Mouse (Mus musculus) heart, postnatal 25 days (tissue): ENCODE measurements at regions not wholly inside any gene's neighbourhood (a gene's known extent, or its start where the extent isn't known, plus 50 kb on each side); places are given as distances from the start of the nearest gene placed in this dataset.

ENCODE experiments used
- DNase-seq: peaks from one replicate; pipeline ENCODE4 v3.0.0; 2022; ENCODE audit warnings: low spot score
- intact Hi-C: fragments of 180-260 bp; cut with DNase I; formaldehyde crosslinking; loops from one replicate; pipeline ENCODE4 v1.15.1; 2025

GRCm38 (mm10) chr11:63543971-63544696, 378.0 kb downstream of the Hs3st3b1 start:
- DNase-seq = no peak
- intact Hi-C loops = no loop called here

GRCm38 (mm10) chr11:63545516-63545915, 376.6 kb downstream of the Hs3st3b1 start:
- intact Hi-C loops = no loop called here
- DNase-seq = no peak

- DNase-seq = no peak
- intact Hi-C loops = no loop called here
Observed at GRCm38 (mm10) chr11:63560466-63560865, 361.6 kb downstream of the Hs3st3b1 start.

- intact Hi-C loops = no loop called here
- DNase-seq = no peak
Observed at GRCm38 (mm10) chr11:63562696-63563095, 359.4 kb downstream of the Hs3st3b1 start.

GRCm38 (mm10) chr11:63565471-63566232, 356.4 kb downstream of the Hs3st3b1 start:
- intact Hi-C loops = no loop called here
- no peak for DNase-seq

GRCm38 (mm10) chr11:63569785-63570479, 352.2 kb downstream of the Hs3st3b1 start:
- no peak for DNase-seq
- intact Hi-C loops = no loop called here

GRCm38 (mm10) chr11:63570646-63571045, 351.4 kb downstream of the Hs3st3b1 start:
- DNase-seq = no peak
- intact Hi-C loops = no loop called here

GRCm38 (mm10) chr11:63573271-63573670, 348.8 kb downstream of the Hs3st3b1 start:
- intact Hi-C loops = no loop called here
- no peak for DNase-seq

- DNase-seq = no peak
- intact Hi-C loops = no loop called here
Observed at GRCm38 (mm10) chr11:63583321-63583720, 338.8 kb downstream of the Hs3st3b1 start.

GRCm38 (mm10) chr11:63585216-63585869, 336.7 kb downstream of the Hs3st3b1 start:
- intact Hi-C loops = no loop called here
- no peak for DNase-seq

GRCm38 (mm10) chr11:63620220-63620619, 301.9 kb downstream of the Hs3st3b1 start:
- no peak for DNase-seq
- intact Hi-C loops = no loop called here

- DNase-seq = no peak
- intact Hi-C loops = no loop called here
Observed at GRCm38 (mm10) chr11:63630336-63630735, 291.8 kb downstream of the Hs3st3b1 start.

- intact Hi-C loops = no loop called here
- DNase-seq = no peak
Observed at GRCm38 (mm10) chr11:63657057-63657456, 265.0 kb downstream of the Hs3st3b1 start.

GRCm38 (mm10) chr11:63665268-63665934, 256.7 kb downstream of the Hs3st3b1 start:
- intact Hi-C loops = no loop called here
- no peak for DNase-seq

- intact Hi-C loops = no loop called here
- DNase-seq = no peak
Observed at GRCm38 (mm10) chr11:63670477-63670876, 251.6 kb downstream of the Hs3st3b1 start.

GRCm38 (mm10) chr11:63671816-63672215, 250.3 kb downstream of the Hs3st3b1 start:
- no peak for DNase-seq

GRCm38 (mm10) chr11:63677921-63678320, 244.2 kb downstream of the Hs3st3b1 start:
- no peak for DNase-seq
- intact Hi-C loops = no loop called here

More at GRCm38 (mm10) chr11:63671816-63672215, 250.3 kb downstream of the Hs3st3b1 start:
- intact Hi-C loops = no loop called here

- intact Hi-C loops = no loop called here
Observed at GRCm38 (mm10) chr11:63678382-63678905, 243.6 kb downstream of the Hs3st3b1 start.

GRCm38 (mm10) chr11:63679491-63679890, 242.6 kb downstream of the Hs3st3b1 start:
- DNase-seq = no peak
- intact Hi-C loops = no loop called here

More at GRCm38 (mm10) chr11:63678382-63678905, 243.6 kb downstream of the Hs3st3b1 start:
- DNase-seq = no peak
